Mouse (Mus musculus) forebrain, embryonic 11.5 days (tissue): ENCODE measurements around the gene Ralgps2. TPM values are rescaled to one million over a fixed set of nuclear protein-coding genes. Genes with fewer than 3 reads are reported as not detected.

Experiments
- ATAC-seq: fragments of 200-750 bp; cut with Nextera tagmentation; replicated peaks from 2 replicates; pipeline ENCODE4 v1.8.0; 2017; ENCODE audit warnings: moderate TSS enrichment; ENCODE audit not compliant: low FRiP score
- DNase-seq: peaks from one replicate; pipeline ENCODE4 v3.0.0-alpha.2; 2017; ENCODE audit warnings: low spot score
- H3K27ac ChIP-seq: fragments of 300-500 bp; sonication (generic); 2 replicates; pipeline ENCODE4 v1.5.1; 2014; ENCODE audit warnings: low read depth, low read length
- H3K27me3 ChIP-seq: fragments of 300-500 bp; sonication (generic); 2 replicates; pipeline ENCODE4 v1.6.1; 2014; ENCODE audit warnings: mild to moderate bottlenecking, low read length, mixed read lengths; ENCODE audit not compliant: control insufficient read depth, insufficient read depth
- H3K36me3 ChIP-seq: fragments of 300-500 bp; sonication (generic); 2 replicates; pipeline ENCODE4 v1.6.1; 2014; ENCODE audit warnings: mild to moderate bottlenecking, low read length, moderate library complexity, mixed read lengths; ENCODE audit not compliant: control insufficient read depth, insufficient read depth
- H3K4me1 ChIP-seq: fragments of 300-500 bp; sonication (generic); replicated peaks from 2 replicates; pipeline ENCODE4 v1.6.1; 2014; ENCODE audit warnings: low read length, mixed read lengths; ENCODE audit not compliant: control insufficient read depth, insufficient read depth
- H3K4me2 ChIP-seq: fragments of 300-500 bp; sonication (generic); 2 replicates; pipeline ENCODE4 v1.6.1; 2014; ENCODE audit warnings: low read depth, mild to moderate bottlenecking, low read length, moderate library complexity, mixed read lengths; ENCODE audit not compliant: severe bottlenecking
- H3K4me3 ChIP-seq: fragments of 300-500 bp; sonication (generic); 2 replicates; pipeline ENCODE4 v1.5.1; 2014; ENCODE audit warnings: low read depth, low read length
- H3K9ac ChIP-seq: fragments of 300-500 bp; sonication (generic); 2 replicates; pipeline ENCODE4 v1.6.1; 2014; ENCODE audit warnings: low read length
- H3K9me3 ChIP-seq: fragments of 300-500 bp; sonication (generic); 2 replicates; pipeline ENCODE4 v1.6.1; 2016; ENCODE audit warnings: low read length, mixed read lengths; ENCODE audit not compliant: control insufficient read depth
- WGBS: fragments of 180-500 bp; shearing (Covaris S2); extraction: QIAGEN DNeasy Blood & Tissue Kit; methylation state at CpG from one replicate; pipeline ENCODE4 v1.1.7; 2014; 5-methylcytosine and 5-hydroxymethylcytosine counted together
- polyA plus RNA-seq: library from polyadenylated mRNA; unstranded; fragments of >200 nt; fragmentation: Nextera tagmentation; extraction: Ambion mirVana; gene quantifications from 2 replicates; pipeline ENCODE4 v1.2.1, GENCODE M21; 2014

The Ralgps2 gene
- polyA plus RNA-seq, 1 experiment from 2014 or later, result 82.0 TPM

- Histone ChIP-seq H3K27me3 (no peaks in the 10 kb centered on the region), H3K4me3 (no peak overlapping the region), H3K4me2 (no peak overlapping the region), H3K27ac (no peak overlapping the region), H3K4me1 (no peaks in the 10 kb centered on the region), H3K9me3 (no peaks in the 10 kb centered on the region), H3K36me3 (no peaks in the 10 kb centered on the region), H3K9ac (no peak overlapping the region)
- 77% methylated on average over 10 of the region's 10 CpGs for WGBS
- DNase-seq (no peak), ATAC-seq (no peak)
Observed at GRCm38 (mm10) chr1:156808332-156808731, 131.1 kb downstream of the Ralgps2 start.

GRCm38 (mm10) chr1:156801276-156801675 lies 138.2 kb downstream of the Ralgps2 start:
- no peak for DNase-seq
- WGBS, result 81% methylated on average over 6 of the region's 6 CpGs
- Histone ChIP-seq H3K9me3 (no peaks in the 10 kb centered on the region), H3K4me1 (no peaks in the 10 kb centered on the region), H3K4me2 (no peak overlapping the region), H3K27ac (no peak overlapping the region), H3K27me3 (no peaks in the 10 kb centered on the region), H3K36me3 (no peaks in the 10 kb centered on the region), H3K4me3 (no peak overlapping the region), H3K9ac (no peak overlapping the region)
- ATAC-seq, result no peak

GRCm38 (mm10) chr1:156796251-156796650 lies 143.2 kb downstream of the Ralgps2 start:
- DNase-seq, result no peak
- Histone ChIP-seq H3K36me3 (no peaks in the 10 kb centered on the region), H3K9me3 (no peaks in the 10 kb centered on the region), H3K4me3 (no peak overlapping the region), H3K4me1 (no peaks in the 10 kb centered on the region), H3K27me3 (no peaks in the 10 kb centered on the region), H3K4me2 (no peak overlapping the region), H3K9ac (no peak overlapping the region), H3K27ac (no peak overlapping the region)
- no peak for ATAC-seq
- 77% methylated on average over 9 of the region's 9 CpGs for WGBS

GRCm38 (mm10) chr1:156789844-156790490 lies 149.5 kb downstream of the Ralgps2 start:
- Histone ChIP-seq H3K9me3 (no peaks in the 10 kb centered on the region), H3K4me1 (peaks cover 9% of the 10 kb centered on the region; the same call in 1 of the 2 replicates), H3K4me2 (no peak overlapping the region), H3K4me3 (no peak overlapping the region), H3K9ac (no peak overlapping the region), H3K27ac (peak overlapping the region; percentile 25; the same call in 1 of the 2 replicates), H3K36me3 (no peaks in the 10 kb centered on the region), H3K27me3 (no peaks in the 10 kb centered on the region)
- 10% methylated on average over 5 of the region's 5 CpGs for WGBS
- no peak for DNase-seq
- ATAC-seq, result no peak

DNA sequence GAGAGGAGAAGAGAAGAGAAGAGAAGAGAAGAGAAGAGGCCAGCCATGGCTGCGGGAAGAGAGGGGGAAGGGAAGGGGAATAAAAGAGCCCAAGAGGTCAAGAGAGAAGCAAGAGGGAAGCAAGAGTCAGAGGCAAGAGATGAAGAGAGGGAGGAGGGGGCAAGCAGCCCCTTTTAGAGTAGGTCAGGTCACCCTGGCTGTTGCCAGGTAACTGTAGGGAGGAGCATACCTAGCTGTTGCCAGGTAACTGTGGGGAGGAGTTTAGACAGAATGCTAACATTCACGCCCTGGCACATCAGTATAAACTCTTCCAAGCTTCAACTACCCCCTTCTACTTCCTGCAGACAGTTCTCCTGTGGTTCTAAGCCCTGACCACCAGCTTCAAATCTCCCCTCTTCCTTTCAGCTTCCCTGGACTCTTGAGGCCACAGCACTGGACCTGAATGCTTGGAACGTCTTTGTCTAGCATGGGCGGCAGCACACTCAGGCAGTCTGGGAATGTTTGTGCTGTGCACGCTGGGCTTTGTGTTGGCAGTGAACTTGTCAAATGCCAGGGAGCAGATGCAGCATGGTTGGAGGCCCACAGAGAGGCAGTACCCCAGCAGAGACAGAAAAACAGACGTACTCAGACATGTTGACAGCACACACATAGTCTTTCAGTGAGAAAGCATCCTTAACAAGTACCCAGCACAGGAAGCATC lies 152.1 kb downstream of the Ralgps2 start:
- ATAC-seq (no peak), DNase-seq (no peak)
- H3K9me3 ChIP-seq, result no peaks in the 10 kb centered on the region
- no peaks in the 10 kb centered on the region for H3K27me3 ChIP-seq
- no peak overlapping the region for H3K4me3 ChIP-seq
- WGBS, result 37% methylated on average over 6 of the region's 6 CpGs
- no peak overlapping the region for H3K9ac ChIP-seq
- H3K4me1 ChIP-seq, result peaks cover 9% of the 10 kb centered on the region; the same call in 1 of the 2 replicates
- no peak overlapping the region for H3K4me2 ChIP-seq
- H3K27ac ChIP-seq, result no peak overlapping the region
- no peaks in the 10 kb centered on the region for H3K36me3 ChIP-seq

DNA sequence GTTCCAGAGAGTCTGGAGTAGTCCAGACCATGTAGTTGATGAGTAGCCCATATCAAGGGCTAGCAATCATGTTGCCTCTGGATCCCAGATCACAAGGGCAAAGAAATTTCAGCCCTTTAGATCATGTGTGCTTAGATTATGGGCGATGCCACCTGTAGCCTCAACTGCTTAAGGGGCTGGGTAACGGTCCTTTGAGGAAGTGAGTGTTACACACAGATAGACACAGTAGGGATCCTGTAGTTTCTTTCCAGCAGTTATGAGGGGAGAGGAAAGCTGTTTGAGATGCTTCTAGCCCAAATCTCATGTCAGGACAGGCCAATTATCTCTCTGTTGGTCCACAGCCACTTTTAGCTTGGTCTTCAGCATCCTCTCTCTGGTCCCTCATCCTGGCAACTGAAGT lies 153.4 kb downstream of the Ralgps2 start:
- H3K9ac ChIP-seq, result no peak overlapping the region
- ATAC-seq (no peak), DNase-seq (no peak)
- H3K9me3 ChIP-seq, result no peaks in the 10 kb centered on the region
- H3K4me1 ChIP-seq, result peaks cover 20% of the 10 kb centered on the region; the same call in 1 of the 2 replicates
- no peak overlapping the region for H3K4me3 ChIP-seq
- H3K27ac ChIP-seq, result no peak overlapping the region
- no peaks in the 10 kb centered on the region for H3K36me3 ChIP-seq
- H3K27me3 ChIP-seq, result no peaks in the 10 kb centered on the region
- WGBS, result 79% methylated on average over 2 of the region's 2 CpGs
- no peak overlapping the region for H3K4me2 ChIP-seq

- DNase-seq (no peak), ATAC-seq (no peak)
- 91% methylated on average over 10 of the region's 10 CpGs for whole genome bisulfite sequencing
- no peak overlapping the region for H3K4me3 ChIP-seq
- H3K9ac ChIP-seq, result no peak overlapping the region
- H3K27ac ChIP-seq, result no peak overlapping the region
- H3K4me2 ChIP-seq, result no peak overlapping the region
- no peaks in the 10 kb centered on the region for H3K36me3 ChIP-seq
- H3K27me3 ChIP-seq, result no peaks in the 10 kb centered on the region
- H3K9me3 ChIP-seq, result no peaks in the 10 kb centered on the region
- H3K4me1 ChIP-seq, result peaks cover 23% of the 10 kb centered on the region; the same call in 1 of the 2 replicates
Observed at GRCm38 (mm10) chr1:156784974-156785373, 154.5 kb downstream of the Ralgps2 start.

- H3K27ac ChIP-seq, result no peak overlapping the region
- peaks cover 28% of the 10 kb centered on the region for H3K4me1 ChIP-seq
- no peak overlapping the region for H3K4me3 ChIP-seq
- no peaks in the 10 kb centered on the region for H3K36me3 ChIP-seq
- no peaks in the 10 kb centered on the region for H3K27me3 ChIP-seq
- WGBS, result 54% methylated on average over 5 of the region's 5 CpGs
- H3K9me3 ChIP-seq, result no peaks in the 10 kb centered on the region
- no peak for ATAC-seq
- no peak for DNase-seq
- no peak overlapping the region for H3K4me2 ChIP-seq
- H3K9ac ChIP-seq, result no peak overlapping the region
Observed at GRCm38 (mm10) chr1:156784116-156784515, 155.3 kb downstream of the Ralgps2 start.
